Mouse (Mus musculus) ES-Bruce4 (cell line): Measurements from ENCODE around the gene Rassf6. TPM values are rescaled to one million over a fixed set of nuclear protein-coding genes. Genes with fewer than 3 reads are reported as not detected.

Experiments used
- H3K27ac ChIP-seq: 2 replicates; pipeline ENCODE4 v1.5.1; 2012; ENCODE audit warnings: low read length, inconsistent platforms; ENCODE audit not compliant: insufficient read depth
- H3K27me3 ChIP-seq: 2 replicates; pipeline ENCODE4 v1.6.1; 2012; ENCODE audit warnings: mild to moderate bottlenecking, low read length, inconsistent platforms; ENCODE audit not compliant: control insufficient read depth, poor library complexity, insufficient read depth, severe bottlenecking
- H3K36me3 ChIP-seq: 2 replicates; pipeline ENCODE4 v1.6.1; 2012; ENCODE audit warnings: inconsistent platforms, mild to moderate bottlenecking, low read length, moderate library complexity; ENCODE audit not compliant: control insufficient read depth, poor library complexity, insufficient read depth, severe bottlenecking
- H3K4me1 ChIP-seq: one replicate; pipeline ENCODE4 v1.8.1; 2011; ENCODE audit warnings: low read length; ENCODE audit not compliant: control insufficient read depth, insufficient read depth
- H3K4me3 ChIP-seq: 2 replicates; pipeline ENCODE4 v1.5.1; 2011; ENCODE audit warnings: low read depth, mild to moderate bottlenecking, low read length
- H3K9ac ChIP-seq: 2 replicates; pipeline ENCODE4 v1.6.1; 2012; ENCODE audit warnings: low read depth, mild to moderate bottlenecking, inconsistent platforms; ENCODE audit not compliant: poor library complexity, severe bottlenecking
- H3K9me3 ChIP-seq: replicated peaks from 2 replicates; pipeline ENCODE4 v1.6.1; 2012; ENCODE audit warnings: mild to moderate bottlenecking, low read length, inconsistent platforms; ENCODE audit not compliant: control insufficient read depth, poor library complexity, insufficient read depth, severe bottlenecking
- CTCF ChIP-seq: IDR thresholded peaks from one replicate; pipeline ENCODE4 v1.8.1; 2011; ENCODE audit warnings: low read depth, low read length
- EP300 ChIP-seq: IDR thresholded peaks from 2 replicates; pipeline ENCODE4 v1.6.1; 2011; ENCODE audit warnings: low read depth, low read length; ENCODE audit not compliant: insufficient read depth
- POLR2A ChIP-seq: IDR thresholded peaks from one replicate; pipeline ENCODE4 v1.8.1; 2011; ENCODE audit warnings: low read length; ENCODE audit not compliant: insufficient read depth
- polyA plus RNA-seq: library from polyadenylated mRNA; stranded (reverse); fragments of >200 nt; gene quantifications from 2 replicates; pipeline ENCODE4 v1.2.4, GENCODE M21; 2011; ENCODE audit warnings: low read depth; ENCODE audit not compliant: missing spikeins, insufficient read depth, insufficient read length

The Rassf6 gene
- polyA plus RNA-seq, 1 experiment: 4.9 TPM

GRCm38 (mm10) chr5:90564161-90564560 lies 76.3 kb downstream of the Rassf6 start:
- Histone ChIP-seq H3K27ac (no peak overlapping the region), H3K9ac (no peak overlapping the region), H3K4me1 (no peaks in the 10 kb centered on the region), H3K36me3 (no peaks in the 10 kb centered on the region), H3K27me3 (no peaks in the 10 kb centered on the region), H3K9me3 (no peaks in the 10 kb centered on the region), H3K4me3 (no peak overlapping the region)
- TF ChIP-seq EP300: no peak

- Histone ChIP-seq H3K27me3 (no peaks in the 10 kb centered on the region), H3K36me3 (no peaks in the 10 kb centered on the region), H3K27ac (no peak overlapping the region), H3K4me1 (no peaks in the 10 kb centered on the region), H3K4me3 (no peak overlapping the region), H3K9me3 (no peaks in the 10 kb centered on the region), H3K9ac (no peak overlapping the region)
- TF ChIP-seq POLR2A: no peak
- no peak for TF ChIP-seq CTCF
- TF ChIP-seq EP300: no peak
Observed at GRCm38 (mm10) chr5:90562880-90563279, 77.6 kb downstream of the Rassf6 start.

DNA sequence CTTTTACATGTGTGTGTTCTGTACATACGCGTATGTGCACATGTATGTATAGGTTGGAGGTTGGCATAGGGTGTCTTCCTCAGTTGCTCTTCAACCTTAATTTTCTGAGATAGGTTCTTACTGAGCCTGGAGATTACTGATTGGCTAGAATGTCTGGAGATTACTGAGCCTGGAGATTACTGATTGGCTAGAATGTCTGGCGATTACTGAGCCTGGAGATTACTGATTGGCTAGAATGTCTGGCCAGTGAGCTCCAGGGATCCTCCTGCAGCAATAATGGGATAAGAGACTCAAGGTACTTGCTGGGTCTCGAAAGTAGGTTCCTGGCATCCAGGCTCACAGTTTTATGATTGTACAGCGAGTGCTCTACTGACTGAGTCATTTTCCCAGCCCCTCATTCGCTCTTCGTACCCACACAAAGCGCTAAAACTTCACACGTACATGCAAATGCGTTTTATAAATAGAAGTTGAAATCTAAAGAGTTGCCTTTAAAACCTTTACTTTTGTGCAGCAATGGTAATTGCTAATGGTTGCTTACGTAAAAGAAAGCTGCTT lies 78.7 kb downstream of the Rassf6 start:
- Histone ChIP-seq H3K36me3 (no peaks in the 10 kb centered on the region), H3K9me3 (no peaks in the 10 kb centered on the region), H3K4me1 (no peaks in the 10 kb centered on the region), H3K27ac (no peak overlapping the region), H3K27me3 (no peaks in the 10 kb centered on the region), H3K9ac (no peak overlapping the region), H3K4me3 (no peak overlapping the region)
- TF ChIP-seq CTCF (no peak), POLR2A (no peak), EP300 (no peak)

- TF ChIP-seq POLR2A (no peak), CTCF (no peak), EP300 (no peak)
- Histone ChIP-seq H3K4me1 (no peaks in the 10 kb centered on the region), H3K4me3 (no peak within 1 kb of the TSS), H3K27me3 (no peaks in the 10 kb centered on the region), H3K9ac (no peak within 1 kb of the TSS), H3K36me3 (no peaks in the 10 kb centered on the region), H3K27ac (no peak within 1 kb of the TSS), H3K9me3 (no peaks in the 10 kb centered on the region)
Observed at GRCm38 (mm10) chr5:90560743-90561142, 79.7 kb downstream of the Rassf6 start, which contains the start of gene 5830473C10Rik. TSS of gene 5830473C10Rik (plus strand) at chr5:90561107.

- no peak overlapping the region for H3K9ac ChIP-seq
- H3K27me3 ChIP-seq: no peaks in the 10 kb centered on the region
- no peak overlapping the region for H3K4me3 ChIP-seq
- H3K9me3 ChIP-seq: no peaks in the 10 kb centered on the region
- no peak overlapping the region for H3K27ac ChIP-seq
- TF ChIP-seq EP300 (no peak), CTCF (no peak), POLR2A (no peak)
- H3K36me3 ChIP-seq: no peaks in the 10 kb centered on the region
- H3K4me1 ChIP-seq: no peaks in the 10 kb centered on the region
Observed at GRCm38 (mm10) chr5:90556052-90556451, 84.4 kb downstream of the Rassf6 start.

Other genes starting within 250 kb of the Rassf6 start
- gene Alb, start 179.8 kb downstream of the Rassf6 start, polyA plus RNA-seq: not detected in 2 replicates
- gene Afp, start 149.9 kb downstream of the Rassf6 start, polyA plus RNA-seq: not detected in 2 replicates
- gene Afm, start 121.7 kb downstream of the Rassf6 start, polyA plus RNA-seq: 0.67 and 0.70 TPM in 2 replicates
- not detected in 2 replicates for gene 5830473C10Rik, start 79.5 kb downstream of the Rassf6 start, polyA plus RNA-seq
- not detected in 2 replicates for gene Cxcl5, start 118.7 kb upstream of the Rassf6 start, polyA plus RNA-seq
- not detected in 2 replicates for gene Ppbp, start 127.9 kb upstream of the Rassf6 start, polyA plus RNA-seq
- gene Pf4, start 131.8 kb upstream of the Rassf6 start, polyA plus RNA-seq: not detected in 2 replicates
- gene Cxcl3, start 145.4 kb upstream of the Rassf6 start, polyA plus RNA-seq: not detected in 2 replicates
- not detected in 2 replicates for gene Cxcl15, start 153.9 kb upstream of the Rassf6 start, polyA plus RNA-seq